Mouse (Mus musculus): ENCODE measurements around the gene Gm20388.

- TF ChIP-seq TAL1 (IDR thresholded peaks at IDR 0.05; ENCODE audit: low read length), result no peak
- no peak for TF ChIP-seq GATA1 (IDR thresholded peaks at IDR 0.05; ENCODE audit: low read length)
Observed at GRCm38 (mm10) chr8:123666832-123667231, 3756.2 kb downstream of the Gm20388 start.

All from erythroblast, embryonic 14.5 days (primary cell).